Mouse (Mus musculus): ENCODE results near the gene Prss46.

DNA sequence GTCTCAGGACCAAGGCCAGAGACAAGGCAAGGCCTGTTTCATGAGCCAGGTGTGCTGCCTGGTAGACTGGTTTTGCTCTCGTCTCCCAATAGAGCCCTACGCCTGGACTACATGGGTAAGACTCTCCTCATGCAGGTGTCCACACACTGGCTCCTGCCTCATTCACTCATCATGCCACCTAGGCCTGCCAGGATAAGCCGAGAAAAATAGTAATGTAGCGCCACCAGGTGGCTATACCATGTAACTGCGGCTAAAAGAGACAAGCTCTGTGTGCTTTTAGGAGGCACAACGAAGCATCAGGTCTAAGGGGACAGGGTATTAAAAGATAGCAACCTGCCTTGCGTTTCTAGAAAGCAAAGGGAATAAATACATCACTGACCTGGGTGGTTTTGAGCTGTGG lies 26.7 kb downstream of the Prss46 start:
- TF ChIP-seq E2F4 (IDR thresholded peaks at IDR 0.05; ENCODE audit: insufficient read depth) (no peak), MAX (IDR thresholded peaks at IDR 0.05; ENCODE audit: low read depth) (no peak), POLR2A (IDR thresholded peaks at IDR 0.05; ENCODE audit: insufficient read length, low read depth) (no peak), MYOD1 (IDR thresholded peaks at IDR 0.05; ENCODE audit: control insufficient read depth in 1 of 3, insufficient read length in 2 of 3, low read depth in 2 of 3) (no peak), TCF3 (IDR thresholded peaks at IDR 0.05; ENCODE audit: insufficient read length, low read depth) (no peak), REST (IDR thresholded peaks at IDR 0.05; ENCODE audit: insufficient read depth, insufficient read length) (peak; percentile 11), MYOG (IDR thresholded peaks at IDR 0.05; ENCODE audit: control insufficient read depth in 1 of 3, insufficient read depth in 1 of 3, insufficient read length in 2 of 3, low read depth in 2 of 3) (no peak), TCF12 (IDR thresholded peaks at IDR 0.05; ENCODE audit: insufficient read depth, poor library complexity, severe bottlenecking) (no peak), CEBPB (IDR thresholded peaks at IDR 0.05; ENCODE audit: insufficient read depth, poor library complexity, severe bottlenecking) (no peak), POLR2AphosphoS2 (IDR thresholded peaks at IDR 0.05; ENCODE audit: insufficient read length, low read depth) (no peak), SRF (IDR thresholded peaks at IDR 0.05; ENCODE audit: control insufficient read depth, insufficient read length, low read depth) (no peak)
